Mouse (Mus musculus) 3134 (cell line): ENCODE results near the gene Oxct2b.
A peak's percentile ranks its signal among the peaks of the same experiment; 100 is the strongest.
"Not testable (repeated sequence)": the region's sequence is repeated elsewhere in the genome, so short reads cannot be mapped to it uniquely, and the experiment has no call there.

ENCODE experiments used
- DNase-seq: peaks from one replicate; pipeline ENCODE4 v3.0.0-alpha.2; 2011; ENCODE audit warnings: low spot score; ENCODE audit not compliant: insufficient read length; ENCODE audit errors: extremely low read depth

Gene Oxct2b

GRCm38 (mm10) chr4:123111275-123111983 lies 4.6 kb upstream of the Oxct2b start:
- DNase-seq, result peak; percentile 34

GRCm38 (mm10) chr4:123112216-123112764 lies 3.8 kb upstream of the Oxct2b start:
- DNase-seq, result no peak

DNA sequence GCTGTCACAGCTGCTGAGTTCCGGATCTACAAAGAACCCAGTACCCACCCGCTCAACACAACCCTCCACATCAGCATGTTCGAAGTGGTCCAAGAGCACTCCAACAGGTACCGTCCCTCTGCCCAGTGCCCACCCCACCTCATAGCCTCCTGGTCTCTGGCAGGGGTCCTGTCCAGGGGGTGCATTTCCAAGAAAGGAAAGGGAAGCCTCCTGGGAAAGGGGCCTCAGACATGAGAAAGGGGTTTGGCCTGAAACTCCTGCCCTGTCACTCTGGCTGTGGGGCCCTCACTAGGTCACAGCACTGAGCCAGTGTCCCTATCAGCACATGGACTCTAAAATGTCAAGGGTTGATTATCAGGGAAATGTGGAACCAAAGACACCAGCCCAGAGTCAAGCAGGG lies 1.4 kb upstream of the Oxct2b start:
- DNase-seq, result not testable (repeated sequence)

GRCm38 (mm10) chr4:123116640-123117039 lies 574 bp downstream of the Oxct2b start:
- DNase-seq, result not testable (repeated sequence)

GRCm38 (mm10) chr4:123121286-123121685 lies 5.2 kb downstream of the Oxct2b start:
- DNase-seq, result no peak

DNA sequence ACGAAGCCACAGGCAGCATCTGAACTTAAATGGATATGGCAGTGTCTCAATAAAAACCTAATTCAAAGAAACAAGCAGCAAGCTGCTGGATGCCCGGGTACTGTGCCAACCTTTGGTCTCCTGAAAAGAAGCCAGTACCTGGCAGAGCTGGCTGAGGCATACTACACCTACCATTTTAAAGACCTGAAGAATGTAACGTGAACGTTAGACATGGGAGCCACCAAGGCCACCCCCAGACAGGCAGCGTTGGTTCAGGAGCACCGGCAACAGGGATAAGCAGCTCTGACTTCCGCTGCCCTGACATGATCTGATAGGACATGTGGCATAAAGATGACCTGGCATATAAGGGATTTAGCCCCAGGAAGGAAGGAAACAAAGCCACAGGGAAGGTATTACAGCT lies 10.6 kb downstream of the Oxct2b start:
- DNase-seq, result no peak

DNA sequence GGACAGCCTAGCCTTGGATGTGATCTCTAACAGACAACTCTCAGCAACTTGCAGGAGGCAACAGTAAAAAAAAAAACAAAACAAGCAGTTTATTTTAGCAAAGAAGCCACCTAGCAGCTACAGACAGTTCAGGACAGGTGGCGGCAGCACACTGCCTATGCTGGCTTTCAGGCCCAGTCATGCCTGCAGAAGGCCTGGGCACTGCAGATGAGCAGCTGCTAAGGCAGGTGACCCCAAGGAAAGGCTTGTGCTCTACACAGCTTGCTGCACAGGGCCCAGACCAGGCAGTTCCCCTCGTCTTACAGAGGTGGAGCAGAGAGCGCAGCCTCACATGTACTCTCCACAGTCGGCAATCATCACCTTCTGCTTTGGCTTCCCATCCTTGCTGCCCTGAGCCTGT lies 11.0 kb downstream of the Oxct2b start:
- no peak for DNase-seq

DNA sequence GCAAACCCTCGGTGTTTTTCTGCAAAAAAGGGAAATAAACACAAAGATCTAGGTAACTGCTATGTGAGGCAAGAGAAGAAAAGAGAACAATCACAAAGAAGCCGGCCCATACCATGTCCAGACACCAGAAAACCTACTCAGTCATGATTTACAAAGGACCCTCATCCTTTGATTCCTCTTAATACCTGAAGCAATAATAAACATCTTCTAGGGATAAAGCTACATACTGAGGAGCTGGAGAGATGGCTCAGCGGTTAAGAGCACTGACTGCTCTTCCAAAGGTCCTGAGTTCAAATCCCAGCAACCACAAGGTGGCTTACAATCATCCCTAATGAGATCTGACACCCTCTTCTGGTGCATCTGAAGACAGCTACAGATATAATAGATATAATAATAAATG lies 21.5 kb downstream of the Oxct2b start:
- DNase-seq, result no peak

DNA sequence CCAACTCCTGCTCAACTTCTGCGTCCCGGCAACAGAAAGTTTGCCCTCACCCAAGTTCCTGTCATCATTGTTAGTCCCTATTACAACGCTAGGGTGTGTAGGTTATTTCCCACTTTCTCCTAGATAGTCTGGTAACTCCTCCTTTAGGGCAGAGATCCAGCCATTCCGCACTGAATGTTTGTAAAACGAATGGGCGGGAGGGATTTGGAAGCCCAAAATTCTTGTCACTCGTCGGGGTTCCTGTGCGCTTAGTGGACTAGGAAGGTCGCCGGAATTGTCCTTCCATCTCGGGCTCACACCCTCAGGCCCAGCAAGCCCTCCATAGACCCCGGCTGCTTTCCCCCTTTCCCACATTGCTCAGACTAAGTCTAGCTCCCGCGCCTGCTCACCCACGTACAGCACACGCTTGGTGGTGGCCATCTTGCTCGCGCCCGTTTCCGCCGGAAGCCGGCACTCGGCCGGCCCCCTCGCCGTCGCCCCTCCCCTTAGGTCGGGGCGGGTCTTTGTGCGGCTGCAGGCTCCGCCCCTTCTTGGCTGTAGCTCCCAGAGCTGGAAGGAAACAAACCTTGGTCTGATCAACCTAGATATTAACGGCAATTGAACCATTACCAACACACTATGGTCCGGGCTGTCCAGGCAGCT lies 23.6 kb downstream of the Oxct2b start, which contains the start of gene Ppie:
Gene Ppie (minus strand): TSS at position 439 of the 642 bp plus-strand sequence.
- DNase-seq, result peak; percentile 95

GRCm38 (mm10) chr4:123147446-123148150 lies 31.5 kb downstream of the Oxct2b start:
- no peak for DNase-seq

DNA sequence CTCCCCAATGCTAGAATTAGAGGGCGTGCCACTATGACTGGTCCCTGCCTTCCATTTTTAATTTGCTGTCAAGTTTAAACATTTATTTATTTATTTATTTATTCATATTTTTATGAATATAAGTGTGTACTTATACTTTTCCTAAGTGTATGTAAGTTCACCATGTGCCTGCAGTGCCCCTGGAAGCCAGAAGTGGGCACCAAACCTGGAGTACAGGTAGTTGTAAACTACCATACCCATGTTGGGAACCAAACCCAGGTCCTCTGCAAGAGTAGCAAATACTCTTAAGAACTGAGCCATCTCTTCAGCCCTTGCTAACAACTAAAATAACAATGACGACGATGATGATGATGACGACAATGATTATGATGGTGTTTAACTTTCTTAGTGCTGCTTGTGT lies 35.9 kb downstream of the Oxct2b start:
- DNase-seq, result no peak

DNA sequence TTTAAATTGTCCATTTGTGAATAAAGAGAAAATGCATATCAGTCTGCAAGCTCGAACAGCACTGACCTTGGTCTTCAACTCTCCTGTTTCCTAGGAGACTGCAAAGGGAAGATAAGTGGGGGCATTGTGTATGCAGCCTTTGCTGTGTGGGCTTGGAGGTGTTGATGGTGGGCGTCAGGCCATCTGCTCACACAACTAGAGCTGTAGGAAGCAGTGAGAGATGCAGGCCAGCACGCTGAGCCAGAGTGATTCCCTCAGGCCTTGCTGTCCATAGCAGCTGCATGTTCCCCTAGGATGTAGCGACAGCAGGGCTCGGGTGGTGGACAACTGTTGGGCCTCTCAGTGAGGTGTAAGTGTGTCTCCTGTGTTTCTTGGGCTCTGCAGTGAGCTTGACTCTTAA lies 36.9 kb downstream of the Oxct2b start:
- no peak for DNase-seq

DNA sequence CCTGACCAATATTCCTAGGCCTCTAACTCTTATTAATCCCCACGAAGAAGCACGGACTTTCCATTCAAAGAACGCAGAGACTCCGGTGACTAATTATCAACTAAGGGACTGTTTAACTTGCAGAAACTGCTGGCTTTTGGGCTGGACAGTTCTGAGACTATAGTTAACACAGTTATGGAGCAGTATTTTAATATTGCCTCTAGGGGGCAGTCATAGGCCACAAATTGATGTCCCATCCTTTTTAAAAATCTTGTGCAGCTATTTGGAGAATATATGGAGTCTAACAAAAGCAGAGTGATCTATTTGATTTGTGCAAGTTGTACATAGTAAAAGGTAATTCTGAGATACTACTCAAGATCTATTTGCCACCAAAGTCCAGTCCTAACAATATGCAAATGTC lies 38.9 kb downstream of the Oxct2b start:
- no peak for DNase-seq

DNA sequence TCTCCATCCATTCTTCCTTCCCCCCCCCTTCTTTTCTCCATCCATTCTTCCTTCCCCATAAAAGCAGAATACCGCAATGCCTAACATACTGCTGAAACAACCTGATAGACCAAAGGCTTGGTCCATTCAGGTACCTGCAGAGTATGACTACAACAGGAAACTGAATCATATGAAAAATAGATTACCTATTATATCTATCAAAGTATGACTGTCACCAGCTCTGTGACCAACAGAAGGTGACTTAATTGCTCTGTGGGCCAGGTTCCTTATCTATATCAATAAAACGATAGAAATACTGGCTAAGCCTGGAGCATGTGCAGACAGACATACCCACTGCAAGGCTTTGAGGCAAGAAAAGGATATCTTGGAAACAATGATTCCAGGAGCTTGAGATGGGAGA lies 39.4 kb downstream of the Oxct2b start:
- DNase-seq, result no peak

DNA sequence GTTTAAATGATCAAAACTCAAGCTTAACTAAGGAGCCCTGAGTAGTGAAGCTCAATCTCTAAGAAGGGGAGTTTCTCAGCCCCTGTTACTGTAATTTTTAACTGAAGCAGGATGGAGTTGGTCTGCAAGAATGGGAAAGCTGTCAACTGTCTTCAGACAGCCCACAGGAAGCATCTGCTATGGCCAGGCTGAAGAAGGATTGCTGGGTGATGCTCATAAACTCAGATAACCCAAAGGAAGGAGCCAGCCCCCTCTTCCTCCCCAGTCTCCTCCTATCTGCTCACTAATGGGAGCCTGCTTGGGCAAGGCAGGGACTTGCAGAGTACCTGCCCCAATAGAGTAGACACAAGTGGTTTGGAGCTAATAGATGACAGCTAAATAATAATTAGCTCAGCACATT lies 39.8 kb downstream of the Oxct2b start:
- no peak for DNase-seq

DNA sequence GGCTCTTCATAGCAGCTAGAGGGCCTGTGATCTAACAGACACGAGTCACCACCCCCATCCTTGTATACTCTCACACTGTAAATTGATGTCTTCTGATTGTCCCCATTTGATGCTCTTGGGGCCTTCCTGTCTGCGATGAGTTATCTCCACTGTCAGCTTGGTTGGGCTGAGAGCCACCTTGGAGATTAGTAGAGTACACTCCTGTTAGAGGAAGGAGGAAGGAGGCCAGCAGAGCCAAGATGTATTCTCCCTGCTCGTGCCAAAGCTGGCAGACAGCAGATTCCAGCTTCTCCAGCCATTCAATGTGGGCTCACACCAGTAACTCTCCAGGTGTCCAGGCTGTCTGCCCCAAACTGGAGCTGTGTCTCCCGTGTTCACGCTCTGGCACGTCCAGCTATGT lies 44.5 kb downstream of the Oxct2b start:
- no peak for DNase-seq

DNA sequence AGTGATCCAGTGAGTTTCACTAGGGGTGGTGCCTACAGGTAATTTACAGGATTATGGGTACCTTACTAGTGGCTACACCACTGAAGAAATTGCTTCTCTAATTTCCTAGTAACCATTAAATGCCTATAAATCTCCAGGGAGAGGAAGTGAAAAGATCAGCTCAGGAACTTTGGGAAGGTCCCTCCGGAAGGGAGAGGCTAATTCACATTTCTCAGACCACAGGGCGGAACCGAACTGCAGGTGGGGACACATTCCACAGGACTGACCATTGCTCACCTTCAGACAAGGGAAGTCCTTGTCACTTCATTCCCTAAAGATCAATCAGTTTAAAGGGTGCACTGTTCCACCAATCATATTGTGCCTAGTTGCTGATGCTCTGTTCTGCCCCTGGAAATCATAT lies 45.2 kb downstream of the Oxct2b start:
- DNase-seq, result not testable (repeated sequence)

- DNase-seq, result no peak
These were observed 46.3 kb downstream of the Oxct2b start for GRCm38 (mm10) chr4:123162305-123162917.

GRCm38 (mm10) chr4:123164157-123164556 lies 48.1 kb downstream of the Oxct2b start:
- DNase-seq, result no peak
